Mouse (Mus musculus) lung, embryonic 15.5 days (tissue): ENCODE measurements at regions not wholly inside any gene's neighbourhood (a gene's known extent, or its start where the extent isn't known, plus 50 kb on each side); places are given as distances from the start of the nearest gene placed in this dataset.

ENCODE experiments used
- ATAC-seq: fragments of 200-750 bp; cut with Nextera tagmentation; 2 replicates; pipeline ENCODE4 v1.8.0; 2017; ENCODE audit warnings: moderate number of reproducible peaks, borderline replicate concordance; ENCODE audit not compliant: low FRiP score, low TSS enrichment; ENCODE audit errors: extremely low read depth
- H3K27ac ChIP-seq: fragments of 300-500 bp; sonication (generic); 2 replicates; pipeline ENCODE4 v1.5.1; 2015; ENCODE audit warnings: moderate library complexity, mild to moderate bottlenecking, inconsistent platforms
- H3K27me3 ChIP-seq: fragments of 300-500 bp; sonication (generic); 2 replicates; pipeline ENCODE4 v1.6.1; 2015; ENCODE audit warnings: inconsistent platforms
- H3K36me3 ChIP-seq: fragments of 300-500 bp; sonication (generic); 2 replicates; pipeline ENCODE4 v1.6.1; 2015; ENCODE audit warnings: inconsistent platforms
- H3K4me1 ChIP-seq: fragments of 300-500 bp; sonication (generic); 2 replicates; pipeline ENCODE4 v1.6.1; 2015; ENCODE audit warnings: inconsistent platforms
- H3K4me2 ChIP-seq: fragments of 300-500 bp; sonication (generic); 2 replicates; pipeline ENCODE4 v1.6.1; 2015; ENCODE audit warnings: inconsistent platforms, mild to moderate bottlenecking, moderate library complexity
- H3K4me3 ChIP-seq: fragments of 300-500 bp; sonication (generic); 2 replicates; pipeline ENCODE4 v1.5.1; 2015; ENCODE audit warnings: mild to moderate bottlenecking, inconsistent platforms
- H3K9ac ChIP-seq: fragments of 300-500 bp; sonication (generic); 2 replicates; pipeline ENCODE4 v1.6.1; 2015; ENCODE audit warnings: inconsistent platforms
- H3K9me3 ChIP-seq: fragments of 300-500 bp; sonication (generic); 2 replicates; pipeline ENCODE4 v1.6.1; 2016; ENCODE audit warnings: inconsistent platforms
- WGBS: fragments of 180-500 bp; shearing (Covaris S2); methylation state at CpG from one replicate; pipeline ENCODE4 v1.1.7; 2015; 5-methylcytosine and 5-hydroxymethylcytosine counted together

DNA sequence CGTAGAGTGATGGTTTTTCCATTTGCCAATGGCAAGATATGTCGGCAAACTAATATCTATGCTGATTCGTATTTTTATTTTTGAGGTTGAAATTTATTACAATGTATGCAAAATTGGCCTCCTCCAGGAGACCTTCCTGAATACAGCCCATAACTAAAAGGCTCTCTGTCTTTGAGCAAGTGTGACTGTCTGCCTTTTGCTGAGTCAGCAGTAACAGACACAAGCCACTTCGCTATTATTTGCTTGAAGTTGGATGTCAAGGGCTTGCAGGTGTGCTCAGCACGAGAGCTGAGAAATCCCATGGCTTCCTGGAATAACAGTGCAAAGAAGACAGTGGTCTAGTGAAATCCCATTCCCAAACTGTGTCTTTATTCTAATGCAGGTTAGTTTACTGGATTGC, 56.9 kb downstream of the Dmrt2 start:
- Histone ChIP-seq H3K9me3 (no peaks in the 10 kb centered on the region), H3K4me3 (no peak overlapping the region), H3K4me2 (no peak overlapping the region), H3K27ac (no peak overlapping the region), H3K9ac (no peak overlapping the region), H3K27me3 (no peaks in the 10 kb centered on the region), H3K36me3 (no peaks in the 10 kb centered on the region), H3K4me1 (no peaks in the 10 kb centered on the region)
- WGBS, result 79% methylated on average over 5 of the region's 5 CpGs
- no peak for ATAC-seq

DNA sequence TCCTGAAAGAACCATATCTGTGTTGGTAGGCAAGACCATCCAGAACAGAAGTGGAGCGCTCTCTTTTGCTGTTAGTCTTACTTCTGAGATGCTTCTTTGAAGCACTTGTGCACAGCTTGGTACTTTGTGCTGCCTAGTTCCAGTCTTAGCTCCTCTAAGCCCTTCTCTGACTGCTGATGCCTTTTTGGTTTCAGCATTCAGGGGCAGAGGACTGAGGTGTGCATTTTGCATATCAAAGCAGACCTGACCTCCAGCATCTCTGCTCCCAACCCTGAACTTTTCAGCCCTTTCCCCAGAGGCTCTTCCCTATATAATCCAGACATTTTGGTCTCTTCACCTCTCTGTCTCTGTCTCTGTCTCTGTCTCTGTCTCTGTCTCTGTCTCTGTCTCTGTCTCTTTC, 57.4 kb downstream of the Dmrt2 start:
- Histone ChIP-seq H3K4me2 (no peak overlapping the region), H3K36me3 (no peaks in the 10 kb centered on the region), H3K4me1 (no peaks in the 10 kb centered on the region), H3K4me3 (no peak overlapping the region), H3K27me3 (no peaks in the 10 kb centered on the region), H3K9ac (no peak overlapping the region), H3K27ac (no peak overlapping the region), H3K9me3 (no peaks in the 10 kb centered on the region)
- 95% methylated on average over 1 of the region's 1 CpGs for WGBS
- no peak for ATAC-seq

DNA sequence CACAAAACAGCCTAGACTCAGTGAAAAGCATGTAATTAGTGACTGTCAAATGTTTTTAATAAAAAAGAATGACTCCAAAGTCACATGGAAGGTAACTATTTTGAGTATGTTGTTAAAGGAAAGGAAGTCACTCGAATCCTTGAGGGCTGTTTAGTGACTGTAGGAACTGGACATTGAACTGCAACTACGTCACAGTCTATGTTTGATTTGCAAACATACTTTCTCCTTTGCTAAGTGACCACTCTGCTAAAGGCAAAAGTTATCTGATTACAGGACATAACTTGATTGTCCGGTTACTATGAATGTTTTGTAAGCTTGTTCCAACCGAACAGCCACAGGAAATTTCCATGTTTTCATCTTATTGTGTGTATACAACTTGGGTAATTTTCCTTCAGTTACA, 106.2 kb downstream of the Dmrt2 start:
- no peak overlapping the region for H3K4me2 ChIP-seq
- no peaks in the 10 kb centered on the region for H3K36me3 ChIP-seq
- H3K27ac ChIP-seq, result no peak overlapping the region
- H3K9me3 ChIP-seq, result no peaks in the 10 kb centered on the region
- H3K4me1 ChIP-seq, result no peaks in the 10 kb centered on the region
- WGBS, result 55% methylated on average over 4 of the region's 4 CpGs
- H3K4me3 ChIP-seq, result no peak overlapping the region
- no peak for ATAC-seq
- H3K9ac ChIP-seq, result no peak overlapping the region
- H3K27me3 ChIP-seq, result no peaks in the 10 kb centered on the region

- no peak overlapping the region for H3K4me3 ChIP-seq
- H3K27me3 ChIP-seq, result no peaks in the 10 kb centered on the region
- no peaks in the 10 kb centered on the region for H3K36me3 ChIP-seq
- no peak overlapping the region for H3K9ac ChIP-seq
- no peaks in the 10 kb centered on the region for H3K4me1 ChIP-seq
- no peak overlapping the region for H3K4me2 ChIP-seq
- no peaks in the 10 kb centered on the region for H3K9me3 ChIP-seq
- 41% methylated on average over 7 of the region's 7 CpGs for WGBS
- H3K27ac ChIP-seq, result no peak overlapping the region
- no peak for ATAC-seq
Measured at GRCm38 (mm10) chr19:25779356-25779755, 107.1 kb downstream of the Dmrt2 start.

DNA sequence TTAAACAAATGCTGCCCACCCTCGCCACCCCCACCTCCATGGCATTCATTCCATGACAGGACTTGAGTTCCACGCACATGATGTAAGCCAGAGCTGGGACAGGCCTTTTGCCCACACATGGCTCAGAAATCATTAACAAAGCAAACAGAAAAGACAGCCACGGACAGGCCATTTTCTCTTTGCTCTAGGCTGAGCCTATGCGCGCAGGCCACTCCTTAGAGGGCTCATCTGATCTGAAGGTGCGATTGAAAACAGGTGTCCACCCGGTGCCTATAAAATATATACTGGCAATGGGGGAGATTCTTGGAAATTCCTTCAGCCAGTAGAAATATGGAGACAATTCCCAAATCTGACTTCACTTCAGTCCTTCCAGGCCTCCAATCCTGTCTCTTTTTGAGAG, 109.1 kb downstream of the Dmrt2 start:
- ATAC-seq, result no peak
- no peak overlapping the region for H3K4me2 ChIP-seq
- no peaks in the 10 kb centered on the region for H3K36me3 ChIP-seq
- WGBS, result 71% methylated on average over 7 of the region's 7 CpGs
- no peak overlapping the region for H3K27ac ChIP-seq
- no peak overlapping the region for H3K9ac ChIP-seq
- no peaks in the 10 kb centered on the region for H3K27me3 ChIP-seq
- H3K4me3 ChIP-seq, result no peak overlapping the region
- no peaks in the 10 kb centered on the region for H3K9me3 ChIP-seq
- no peaks in the 10 kb centered on the region for H3K4me1 ChIP-seq

GRCm38 (mm10) chr19:25802692-25803091, 130.5 kb downstream of the Dmrt2 start:
- Histone ChIP-seq H3K27me3 (no peaks in the 10 kb centered on the region), H3K4me1 (no peaks in the 10 kb centered on the region), H3K4me3 (no peak overlapping the region), H3K36me3 (no peaks in the 10 kb centered on the region), H3K9ac (no peak overlapping the region), H3K27ac (no peak overlapping the region), H3K4me2 (no peak overlapping the region), H3K9me3 (no peaks in the 10 kb centered on the region)
- 69% methylated on average over 7 of the region's 7 CpGs for WGBS
- ATAC-seq, result no peak

- WGBS, result 53% methylated on average over 11 of the region's 11 CpGs
- ATAC-seq, result no peak
Measured at GRCm38 (mm10) chr19:25805351-25805750, 133.1 kb downstream of the Dmrt2 start.

GRCm38 (mm10) chr19:25813651-25814050, 141.4 kb downstream of the Dmrt2 start:
- no peak overlapping the region for H3K4me3 ChIP-seq
- ATAC-seq, result no peak
- no peaks in the 10 kb centered on the region for H3K9me3 ChIP-seq
- H3K9ac ChIP-seq, result no peak overlapping the region
- no peak overlapping the region for H3K4me2 ChIP-seq
- no peak overlapping the region for H3K27ac ChIP-seq
- WGBS, result 93% methylated on average over 7 of the region's 7 CpGs
- no peaks in the 10 kb centered on the region for H3K36me3 ChIP-seq
- H3K27me3 ChIP-seq, result no peaks in the 10 kb centered on the region
- H3K4me1 ChIP-seq, result no peaks in the 10 kb centered on the region

More at GRCm38 (mm10) chr19:25805351-25805750, 133.1 kb downstream of the Dmrt2 start:
- no peaks in the 10 kb centered on the region for H3K36me3 ChIP-seq
- no peak overlapping the region for H3K4me3 ChIP-seq
- H3K9ac ChIP-seq, result no peak overlapping the region
- no peak overlapping the region for H3K27ac ChIP-seq
- H3K27me3 ChIP-seq, result no peaks in the 10 kb centered on the region
- H3K9me3 ChIP-seq, result no peaks in the 10 kb centered on the region
- H3K4me1 ChIP-seq, result no peaks in the 10 kb centered on the region
- no peak overlapping the region for H3K4me2 ChIP-seq

- no peaks in the 10 kb centered on the region for H3K36me3 ChIP-seq
- H3K27ac ChIP-seq, result no peak overlapping the region
- no peaks in the 10 kb centered on the region for H3K4me1 ChIP-seq
- H3K4me3 ChIP-seq, result no peak overlapping the region
- no peaks in the 10 kb centered on the region for H3K27me3 ChIP-seq
- H3K9ac ChIP-seq, result no peak overlapping the region
- ATAC-seq, result no peak
- H3K9me3 ChIP-seq, result no peaks in the 10 kb centered on the region
- no peak overlapping the region for H3K4me2 ChIP-seq
- WGBS, result 44% methylated on average over 4 of the region's 4 CpGs
Measured at GRCm38 (mm10) chr19:25845158-25845557, 172.9 kb downstream of the Dmrt2 start.

GRCm38 (mm10) chr19:25856344-25856743, 184.1 kb downstream of the Dmrt2 start:
- Histone ChIP-seq H3K36me3 (no peaks in the 10 kb centered on the region), H3K9me3 (no peaks in the 10 kb centered on the region), H3K27me3 (no peaks in the 10 kb centered on the region), H3K4me2 (no peak overlapping the region), H3K27ac (no peak overlapping the region; the same call in 1 of the 2 replicates), H3K9ac (no peak overlapping the region), H3K4me1 (no peaks in the 10 kb centered on the region), H3K4me3 (no peak overlapping the region)
- whole genome bisulfite sequencing, result 31% methylated on average over 4 of the region's 4 CpGs
- no peak for ATAC-seq

DNA sequence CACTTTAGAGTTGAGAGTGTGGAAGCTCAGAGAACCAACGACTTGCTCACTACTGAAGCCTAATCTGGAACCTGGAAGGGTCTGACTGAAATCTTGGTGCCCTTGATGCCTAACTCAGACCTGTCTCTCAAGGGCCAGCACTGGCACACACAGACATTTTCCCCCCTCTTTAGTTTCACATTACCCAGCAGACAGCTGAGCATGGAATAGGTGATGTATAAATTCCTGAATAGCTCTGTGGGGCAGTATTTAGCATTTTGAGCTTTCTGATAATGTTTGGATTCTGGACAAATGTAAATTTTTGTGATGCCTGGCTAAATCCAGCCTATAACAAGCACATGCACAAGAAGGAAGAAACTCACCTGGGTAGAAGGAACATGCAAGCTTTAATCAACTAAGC, 191.1 kb downstream of the Dmrt2 start:
- ATAC-seq, result no peak
- Histone ChIP-seq H3K27ac (no peak overlapping the region), H3K4me1 (no peaks in the 10 kb centered on the region), H3K9me3 (no peaks in the 10 kb centered on the region), H3K36me3 (no peaks in the 10 kb centered on the region), H3K27me3 (no peaks in the 10 kb centered on the region), H3K4me3 (no peak overlapping the region), H3K9ac (no peak overlapping the region), H3K4me2 (no peak overlapping the region)
- 45% methylated on average over 1 of the region's 1 CpGs for WGBS

DNA sequence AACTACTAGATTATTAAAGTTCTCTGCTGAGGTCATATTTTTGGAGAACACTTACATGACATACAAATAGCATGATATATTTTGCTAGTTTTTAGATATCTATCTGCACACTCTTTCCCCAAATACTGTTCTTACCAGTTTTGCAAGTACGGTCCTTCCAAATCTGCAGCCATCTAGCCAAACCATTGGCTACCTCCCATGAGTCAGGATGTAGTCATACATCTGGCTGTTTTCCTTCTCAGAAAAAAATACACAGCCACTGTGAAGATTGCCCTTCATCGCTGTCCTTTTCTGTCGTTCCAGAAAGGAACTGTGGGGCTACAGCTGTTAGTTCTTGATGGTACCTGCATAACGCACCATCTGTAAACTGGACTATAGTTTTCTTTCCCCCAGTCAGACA, 234.5 kb downstream of the Dmrt2 start:
- no peak overlapping the region for H3K9ac ChIP-seq
- H3K36me3 ChIP-seq, result no peaks in the 10 kb centered on the region
- no peak overlapping the region for H3K4me3 ChIP-seq
- no peaks in the 10 kb centered on the region for H3K4me1 ChIP-seq
- H3K9me3 ChIP-seq, result no peaks in the 10 kb centered on the region
- no peak overlapping the region for H3K4me2 ChIP-seq
- ATAC-seq, result no peak
- H3K27ac ChIP-seq, result no peak overlapping the region
- WGBS, result 83% methylated on average over 4 of the region's 4 CpGs
- H3K27me3 ChIP-seq, result no peaks in the 10 kb centered on the region

DNA sequence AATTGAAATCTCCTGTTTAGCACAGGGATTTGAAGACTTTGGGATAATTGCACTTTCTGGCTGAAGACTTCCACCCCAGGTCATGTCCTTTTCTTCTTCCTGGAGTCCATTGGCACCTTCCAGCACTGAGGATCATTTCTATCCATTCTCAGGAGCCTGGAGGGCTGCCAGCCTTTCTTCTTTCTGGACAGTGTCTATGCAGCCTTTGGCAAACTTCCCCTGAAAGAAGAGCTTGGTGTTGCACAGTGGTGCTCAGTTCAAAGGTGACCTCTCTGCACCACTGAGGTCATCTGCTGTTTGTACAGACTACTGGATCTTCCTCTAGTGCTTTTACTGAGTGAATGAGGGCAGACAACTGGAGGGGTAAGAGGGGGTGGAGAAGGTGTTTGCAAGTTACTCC, 249.8 kb downstream of the Dmrt2 start:
- Histone ChIP-seq H3K9ac (no peak overlapping the region), H3K9me3 (no peaks in the 10 kb centered on the region), H3K4me3 (no peak overlapping the region), H3K27me3 (no peaks in the 10 kb centered on the region), H3K36me3 (no peaks in the 10 kb centered on the region), H3K27ac (no peak overlapping the region), H3K4me1 (0 out of 2 replicates have a peak, but pooled peaks cover 4% of the 10 kb centered on the region), H3K4me2 (no peak overlapping the region)
- ATAC-seq, result no peak
